Mouse (Mus musculus) bone marrow macrophage, adult 2 months (primary cell): ENCODE measurements around the gene Meis1.

Experiments
- CTCF ChIP-seq: IDR thresholded peaks from 2 replicates; pipeline ENCODE4 v1.5.1; 2012; ENCODE audit warnings: low read depth, mild to moderate bottlenecking, low read length, moderate library complexity
- POLR2A ChIP-seq: IDR thresholded peaks from 2 replicates; pipeline ENCODE4 v1.6.1; 2012; ENCODE audit warnings: mild to moderate bottlenecking, low read depth, low read length, borderline replicate concordance

DNA sequence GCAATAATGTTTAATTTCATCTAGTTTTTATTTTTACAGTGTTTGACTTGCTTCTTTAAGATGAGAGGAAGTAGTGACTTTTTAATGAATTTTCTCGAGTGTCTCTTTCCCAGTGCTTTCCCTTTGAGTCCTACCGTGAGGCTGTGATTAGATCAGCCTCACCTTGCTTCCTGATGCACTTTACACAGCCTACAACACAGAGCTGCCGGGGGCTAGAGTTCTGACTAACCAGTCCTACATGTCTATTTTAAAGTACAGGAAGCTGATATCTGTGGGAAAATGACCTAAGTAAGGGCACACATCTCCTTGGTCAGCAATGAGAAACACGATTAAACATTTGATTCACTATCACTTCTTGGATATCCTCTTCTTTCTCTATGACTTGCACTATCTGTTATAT lies 119.9 kb downstream of the Meis1 start:
- TF ChIP-seq CTCF (no peak), POLR2A (no peak)
